Mouse (Mus musculus) hindbrain, postnatal 0 days (tissue): ENCODE results near the gene Kctd15. TPM values are rescaled to one million over a fixed set of nuclear protein-coding genes. Genes with fewer than 3 reads are reported as not detected.

Experiments used
- ATAC-seq: fragments of 200-750 bp; cut with Nextera tagmentation; 2 replicates; pipeline ENCODE4 v1.8.0; 2017; ENCODE audit warnings: mild to moderate bottlenecking, moderate TSS enrichment, moderate library complexity
- DNase-seq: peaks from one replicate; pipeline ENCODE4 v3.0.0-alpha.2; 2015; ENCODE audit warnings: low spot score
- H3K27ac ChIP-seq: fragments of 300-500 bp; sonication (generic); 2 replicates; pipeline ENCODE4 v1.5.1; 2014; ENCODE audit warnings: mild to moderate bottlenecking
- H3K27me3 ChIP-seq: fragments of 300-500 bp; sonication (generic); 2 replicates; pipeline ENCODE4 v1.6.1; 2014; ENCODE audit warnings: low read length, mixed read lengths; ENCODE audit not compliant: insufficient read depth
- H3K36me3 ChIP-seq: fragments of 300-500 bp; sonication (generic); 2 replicates; pipeline ENCODE4 v1.6.1; 2014; ENCODE audit warnings: low read length, mixed read lengths; ENCODE audit not compliant: insufficient read depth
- H3K4me1 ChIP-seq: fragments of 300-500 bp; sonication (generic); 2 replicates; pipeline ENCODE4 v1.6.1; 2014; ENCODE audit warnings: antibody characterized with exemption, low read length, mixed read lengths; ENCODE audit not compliant: insufficient read depth
- H3K4me2 ChIP-seq: fragments of 300-500 bp; sonication (generic); 2 replicates; pipeline ENCODE4 v1.6.1; 2014; ENCODE audit warnings: low read depth, mild to moderate bottlenecking, low read length, moderate library complexity, mixed read lengths
- H3K4me3 ChIP-seq: fragments of 300-500 bp; sonication (generic); 2 replicates; pipeline ENCODE4 v1.5.1; 2014; ENCODE audit warnings: low read length
- H3K9ac ChIP-seq: fragments of 300-500 bp; sonication (generic); replicated peaks from 2 replicates; pipeline ENCODE4 v1.6.1; 2014; ENCODE audit warnings: mild to moderate bottlenecking, low read length, moderate library complexity, mixed read lengths
- H3K9me3 ChIP-seq: fragments of 300-500 bp; sonication (generic); 2 replicates; pipeline ENCODE4 v1.6.1; 2016; ENCODE audit warnings: low read length, mixed read lengths
- CTCF ChIP-seq: IDR thresholded peaks from 2 replicates; pipeline ENCODE4 v1.5.1; 2016; ENCODE audit warnings: antibody characterized with exemption, control low read depth, low read depth
- WGBS: fragments of 180-500 bp; shearing (Covaris S2); extraction: QIAGEN DNeasy Blood & Tissue Kit; methylation state at CpG from one replicate; pipeline ENCODE4 v1.1.7; 2014; 5-methylcytosine and 5-hydroxymethylcytosine counted together
- polyA plus RNA-seq: library from polyadenylated mRNA; unstranded; fragments of >200 nt; fragmentation: Nextera tagmentation; extraction: Ambion mirVana; gene quantifications from 2 replicates; pipeline ENCODE4 v1.2.1, GENCODE M21; 2015
- total RNA-seq: library from RNA; depleted of rRNA; stranded (reverse); fragments of >200 nt; gene quantifications from 2 replicates; pipeline ENCODE4 v1.2.3, GENCODE M21; 2014

The Kctd15 gene
- total and polyA plus RNA-seq, 2 experiments from 2014 or later = 12.6 to 59.7 TPM

DNA sequence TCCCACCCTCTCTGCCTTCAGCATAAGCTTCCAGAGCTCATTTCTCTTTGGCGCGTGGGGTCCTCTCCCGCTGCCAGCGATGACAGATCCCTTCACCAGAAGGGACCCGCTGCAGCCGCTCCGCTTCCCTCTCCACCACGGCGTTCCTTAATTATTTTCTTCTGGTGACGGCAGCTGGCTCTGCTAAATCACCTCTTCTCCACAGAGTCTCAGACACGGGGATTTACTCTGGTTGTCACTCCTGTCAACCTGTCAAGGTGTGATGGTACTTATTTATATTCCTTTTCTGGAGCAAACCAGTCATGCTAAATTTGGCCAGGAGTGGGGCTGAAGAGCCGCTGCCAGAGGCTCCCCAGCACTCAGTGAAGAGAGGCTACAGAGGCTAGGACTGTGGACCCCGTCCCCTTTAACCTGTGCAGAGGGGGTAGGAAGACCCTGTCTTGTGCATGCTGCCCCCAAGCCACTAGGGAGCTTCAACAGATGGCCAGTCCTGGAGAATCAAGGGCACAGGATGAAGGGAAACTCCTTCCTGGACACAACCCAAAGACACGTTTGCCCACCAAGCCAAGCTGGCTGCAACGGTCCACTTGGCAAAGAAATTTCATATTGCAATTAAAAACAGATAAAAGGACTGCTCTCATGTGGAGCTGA lies 24.4 kb upstream of the Kctd15 start:
- Histone ChIP-seq H3K36me3 (no peaks in the 10 kb centered on the region), H3K4me2 (no peak overlapping the region; the same call in 1 of the 2 replicates), H3K9ac (no peak overlapping the region), H3K27me3 (peaks cover 1% of the 10 kb centered on the region), H3K4me3 (no peak overlapping the region), H3K27ac (peak overlapping the region; percentile 17; the same call in 1 of the 2 replicates), H3K4me1 (peaks cover 4% of the 10 kb centered on the region; the same call in 1 of the 2 replicates), H3K9me3 (no peaks in the 10 kb centered on the region)
- ATAC-seq = peak; percentile 78
- peak; percentile 75 for DNase-seq
- TF ChIP-seq CTCF = peak; percentile 62
- WGBS = 26% methylated on average over 15 of the region's 15 CpGs

- Histone ChIP-seq H3K4me2 (no peak overlapping the region), H3K36me3 (no peaks in the 10 kb centered on the region), H3K27ac (no peak overlapping the region), H3K4me1 (peaks cover 4% of the 10 kb centered on the region; the same call in 1 of the 2 replicates), H3K9ac (no peak overlapping the region), H3K4me3 (no peak overlapping the region), H3K9me3 (no peaks in the 10 kb centered on the region), H3K27me3 (peaks cover 12% of the 10 kb centered on the region)
- DNase-seq (no peak), ATAC-seq (no peak)
- WGBS = 66% methylated on average over 2 of the region's 2 CpGs
- no peak for TF ChIP-seq CTCF
Observed at GRCm38 (mm10) chr7:34679886-34680285, 23.4 kb upstream of the Kctd15 start.

- Histone ChIP-seq H3K4me2 (peak overlapping the region; percentile 60), H3K9me3 (no peaks in the 10 kb centered on the region), H3K27me3 (peaks cover 24% of the 10 kb centered on the region), H3K4me3 (peak overlapping the region; percentile 34), H3K36me3 (no peaks in the 10 kb centered on the region), H3K9ac (peak overlapping the region; percentile 31; the same call in 1 of the 2 replicates), H3K4me1 (peaks cover 4% of the 10 kb centered on the region; the same call in 1 of the 2 replicates), H3K27ac (no peak overlapping the region)
- TF ChIP-seq CTCF = peak; percentile 94
- ATAC-seq (peak; percentile 39; the same call in 1 of the 2 replicates), DNase-seq (peak; percentile 90)
- WGBS = 7% methylated on average over 33 of the region's 33 CpGs
Observed at GRCm38 (mm10) chr7:34675831-34676514, 19.4 kb upstream of the Kctd15 start.

GRCm38 (mm10) chr7:34675120-34675790 lies 18.7 kb upstream of the Kctd15 start:
- DNase-seq = no peak
- TF ChIP-seq CTCF = no peak

DNA sequence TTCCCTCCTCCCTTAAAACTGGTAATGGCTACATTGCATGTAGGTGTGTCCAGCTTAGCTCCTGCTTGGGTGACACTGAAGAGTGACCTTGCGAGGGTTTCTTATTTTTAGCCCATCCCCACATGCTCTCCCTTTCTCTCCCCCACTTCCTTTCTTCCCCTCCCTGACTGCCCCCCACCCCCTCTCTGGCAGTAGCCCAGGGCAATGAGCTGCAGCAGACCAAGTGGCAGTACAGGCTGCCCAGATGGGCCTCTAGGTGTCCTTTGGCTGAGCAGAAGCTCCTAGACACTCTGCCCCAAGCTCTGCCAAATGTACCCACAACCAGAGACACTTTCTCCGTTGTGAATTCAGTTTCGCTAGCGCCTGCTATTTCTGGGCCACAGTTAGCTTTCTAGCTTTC lies 16.4 kb upstream of the Kctd15 start:
- no peak overlapping the region for H3K4me3 ChIP-seq
- peaks cover 24% of the 10 kb centered on the region for H3K27me3 ChIP-seq
- DNase-seq = no peak
- ATAC-seq = no peak
- TF ChIP-seq CTCF = no peak
- H3K4me1 ChIP-seq = no peaks in the 10 kb centered on the region
- H3K27ac ChIP-seq = no peak overlapping the region
- WGBS = 73% methylated on average over 4 of the region's 4 CpGs
- no peak overlapping the region for H3K4me2 ChIP-seq
- H3K9me3 ChIP-seq = no peaks in the 10 kb centered on the region
- no peaks in the 10 kb centered on the region for H3K36me3 ChIP-seq
- no peak overlapping the region for H3K9ac ChIP-seq

More at GRCm38 (mm10) chr7:34675120-34675790, 18.7 kb upstream of the Kctd15 start:
- Histone ChIP-seq H3K9me3 (no peaks in the 10 kb centered on the region), H3K27me3 (peaks cover 24% of the 10 kb centered on the region), H3K4me1 (no peaks in the 10 kb centered on the region), H3K36me3 (no peaks in the 10 kb centered on the region), H3K27ac (no peak overlapping the region), H3K4me2 (peak overlapping the region; percentile 60), H3K9ac (peak overlapping the region; percentile 31; the same call in 1 of the 2 replicates), H3K4me3 (peak overlapping the region; percentile 34)
- 17% methylated on average over 42 of the region's 42 CpGs for WGBS
- no peak for ATAC-seq

DNA sequence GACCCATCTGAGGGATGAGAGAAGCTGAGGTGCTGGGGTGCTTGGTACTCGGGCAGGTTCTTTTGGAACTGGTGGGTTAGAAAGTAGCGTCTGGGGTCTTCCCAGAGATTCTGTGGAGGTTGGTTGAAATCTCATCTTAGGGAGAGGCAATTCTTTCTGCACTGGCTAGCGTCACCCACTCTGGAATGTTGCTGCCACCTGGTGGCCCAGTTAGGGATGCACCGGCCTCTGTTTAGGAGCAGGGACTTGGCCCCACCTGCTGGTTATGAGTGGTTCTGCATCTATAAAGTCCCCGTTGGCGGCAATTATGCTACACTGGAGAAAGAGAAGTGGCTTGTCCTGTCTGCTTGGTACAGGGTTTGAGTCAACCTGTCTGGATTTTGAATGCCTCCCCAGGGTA lies 15.4 kb upstream of the Kctd15 start:
- H3K9ac ChIP-seq = no peak overlapping the region

More for the DNA sequence above, 15.4 kb upstream of the Kctd15 start:
- no peaks in the 10 kb centered on the region for H3K36me3 ChIP-seq
- no peaks in the 10 kb centered on the region for H3K4me1 ChIP-seq
- no peak overlapping the region for H3K4me3 ChIP-seq
- DNase-seq (peak; percentile 95), ATAC-seq (peak; percentile 71)
- TF ChIP-seq CTCF = peak; percentile 100
- no peaks in the 10 kb centered on the region for H3K9me3 ChIP-seq
- H3K27ac ChIP-seq = no peak overlapping the region
- H3K27me3 ChIP-seq = peaks cover 24% of the 10 kb centered on the region
- WGBS = 1% methylated on average over 6 of the region's 6 CpGs
- no peak overlapping the region for H3K4me2 ChIP-seq
